Mouse (Mus musculus) myocyte (in vitro differentiated cells): ENCODE measurements at regions not wholly inside any gene's neighbourhood (a gene's known extent, or its start where the extent isn't known, plus 50 kb on each side); places are given as distances from the start of the nearest gene placed in this dataset.

Experiments used
- CEBPB ChIP-seq: IDR thresholded peaks from 2 replicates; pipeline ENCODE4 v1.6.1; 2011; ENCODE audit warnings: mild to moderate bottlenecking, moderate library complexity; ENCODE audit not compliant: poor library complexity, insufficient read depth, severe bottlenecking
- E2F4 ChIP-seq: IDR thresholded peaks from one replicate; pipeline ENCODE4 v1.6.1; 2011; ENCODE audit warnings: mild to moderate bottlenecking, control low read depth, moderate library complexity; ENCODE audit not compliant: insufficient read depth
- MAX ChIP-seq: IDR thresholded peaks from one replicate; pipeline ENCODE4 v1.6.1; 2011; ENCODE audit warnings: low read depth, mild to moderate bottlenecking, control low read depth
- MYOD1 ChIP-seq, 3 experiments: IDR thresholded peaks; one replicate each; pipeline ENCODE4 v1.6.1; 2011; ENCODE audit warnings: control low read depth in 2 of 3, low read depth in 2 of 3, mild to moderate bottlenecking in 2 of 3, moderate library complexity in 1 of 3; ENCODE audit not compliant: insufficient read length in 2 of 3, control insufficient read depth in 1 of 3
- MYOG ChIP-seq, 3 experiments: IDR thresholded peaks; one replicate each; pipeline ENCODE4 v1.6.1; 2011; ENCODE audit warnings: control low read depth in 2 of 3, low read depth in 2 of 3, mild to moderate bottlenecking in 2 of 3; ENCODE audit not compliant: insufficient read length in 2 of 3, control insufficient read depth in 1 of 3, insufficient read depth in 1 of 3
- POLR2A ChIP-seq: IDR thresholded peaks from one replicate; pipeline ENCODE4 v1.6.1; 2011; ENCODE audit warnings: low read depth, mild to moderate bottlenecking, control low read depth, moderate library complexity; ENCODE audit not compliant: insufficient read length
- SRF ChIP-seq: IDR thresholded peaks from one replicate; pipeline ENCODE4 v1.6.1; 2011; ENCODE audit warnings: low read depth; ENCODE audit not compliant: control insufficient read depth, insufficient read length
- TCF12 ChIP-seq: IDR thresholded peaks from one replicate; pipeline ENCODE4 v1.6.1; 2011; ENCODE audit warnings: mild to moderate bottlenecking, control low read depth; ENCODE audit not compliant: poor library complexity, insufficient read depth, severe bottlenecking
- TCF3 ChIP-seq: IDR thresholded peaks from one replicate; pipeline ENCODE4 v1.6.1; 2011; ENCODE audit warnings: low read depth, control low read depth; ENCODE audit not compliant: insufficient read length
- USF1 ChIP-seq: IDR thresholded peaks from one replicate; pipeline ENCODE4 v1.6.1; 2011; ENCODE audit warnings: low read depth, mild to moderate bottlenecking, control low read depth, moderate library complexity

DNA sequence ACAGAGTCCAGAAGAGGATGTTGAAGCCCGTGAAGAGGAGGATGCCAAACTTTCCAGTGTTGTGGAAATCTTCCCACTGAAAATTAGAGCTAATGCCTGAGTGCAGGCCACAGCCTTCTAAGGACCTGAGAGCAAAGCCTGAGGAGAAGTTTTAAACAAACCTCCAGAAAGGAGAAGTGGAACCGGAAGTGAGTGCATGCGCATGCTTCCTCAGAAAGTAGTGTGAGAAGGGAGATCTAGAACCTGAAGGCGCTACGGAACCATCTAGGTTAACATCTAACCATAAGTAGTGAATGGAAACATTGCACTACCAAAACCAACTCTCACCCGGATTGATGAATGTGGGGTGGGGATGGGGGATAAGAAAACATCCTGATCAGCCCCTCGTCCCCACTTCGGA, 156.4 kb upstream of the Zranb2 start:
- no peak for TF ChIP-seq TCF3
- no peak for TF ChIP-seq TCF12
- no peak for TF ChIP-seq POLR2A
- TF ChIP-seq USF1, result no peak
- TF ChIP-seq MYOG (IDR thresholded peaks at IDR 0.05; ENCODE audit: control insufficient read depth in 1 of 3, insufficient read depth in 1 of 3, insufficient read length in 2 of 3, low read depth in 2 of 3), result no peak
- no peak for TF ChIP-seq CEBPB
- TF ChIP-seq E2F4, result no peak
- no peak for TF ChIP-seq MAX
- TF ChIP-seq SRF, result no peak
- no peak for TF ChIP-seq MYOD1 (IDR thresholded peaks at IDR 0.05; ENCODE audit: control insufficient read depth in 1 of 3, insufficient read length in 2 of 3, low read depth in 2 of 3)
